In genomic region chr8:126660658-126661316, GRCm38 (mm10) we compare ENCODE assay signal across 8 mouse cellular contexts.
A peak's percentile ranks its signal among the peaks of the same experiment; 100 is the strongest.
DNase-seq lines count a peak whose midpoint lies in the region; ATAC-seq lines count a peak whose summit lies in the region.

No protein-coding gene starts in this region.

- 11% methylated on average over 11 of the region's 12 CpGs for WGBS in embryonic facial prominence, embryonic 13.5 days

- peak overlapping the region; percentile 51; the same call in 1 of the 2 replicates for H3K9ac ChIP-seq in embryonic facial prominence, embryonic 13.5 days

- peak overlapping the region; percentile 99 for H3K27ac ChIP-seq in embryonic facial prominence, embryonic 13.5 days

- DNase-seq in left cerebral cortex, postnatal 4 days: peak; percentile 32
- no peak for DNase-seq in left cerebral cortex, adult 18-20 months (ENCODE audit: low spot score in 2 of 2)
- peak; percentile 47 for DNase-seq in induced T-regulatory cell, adult 2 months (ENCODE audit: low read depth)
- DNase-seq in lung, postnatal 25 days (ENCODE audit: low spot score): peak; percentile 47
- DNase-seq in layer of hippocampus, adult 18-20 months (ENCODE audit: low spot score in 2 of 2): no peak
- no peak for DNase-seq in layer of hippocampus, postnatal 25 days (ENCODE audit: extremely low spot score in 1 of 2, low spot score in 1 of 2)

- 0 out of 2 replicates have a peak overlapping the region, but pooled peaks have one; percentile 7 for H3K4me3 ChIP-seq in embryonic facial prominence, embryonic 13.5 days

- H3K36me3 ChIP-seq in embryonic facial prominence, embryonic 13.5 days: no peaks in the 10 kb centered on the region

- peak; percentile 52; the same call in 1 of the 2 replicates for ATAC-seq in embryonic facial prominence, embryonic 13.5 days (ENCODE audit: insufficient number of reproducible peaks, insufficient read depth, low FRiP score, low TSS enrichment, low read depth)
- no peak for ATAC-seq in megakaryocyte progenitor cell, adult 5-6 weeks (replicated peaks; ENCODE audit: poor library complexity)

- H3K27me3 ChIP-seq in embryonic facial prominence, embryonic 13.5 days: no peaks in the 10 kb centered on the region

- H3K9me3 ChIP-seq in embryonic facial prominence, embryonic 13.5 days: no peaks in the 10 kb centered on the region

- intact Hi-C loops in left cerebral cortex, postnatal 4 days (cut with DNase I): loop anchor here (5.0 kb wide), 1 partner anchor 63 kb away; no protein-coding TSS in a partner anchor

- H3K4me1 ChIP-seq in embryonic facial prominence, embryonic 13.5 days: peaks cover 72% of the 10 kb centered on the region

- H3K4me2 ChIP-seq in embryonic facial prominence, embryonic 13.5 days: peak overlapping the region; percentile 50

Comparison
In these comparisons a context has a peak if more than half of its experiments do, and no peak if none do; other contexts are left out.
1. DNase-seq: peak in left cerebral cortex, postnatal 4 days (single experiment), induced T-regulatory cell, adult 2 months (single experiment) and lung, postnatal 25 days (single experiment); none in left cerebral cortex, adult 18-20 months (0 of 2), layer of hippocampus, adult 18-20 months (0 of 2) and layer of hippocampus, postnatal 25 days (0 of 2).